Mouse (Mus musculus): Measurements from ENCODE around the gene 5031439G07Rik.
"Not testable (repeated sequence)": the region's sequence is repeated elsewhere in the genome, so short reads cannot be mapped to it uniquely, and the experiment has no call there.

The 5031439G07Rik gene

GRCm38 (mm10) chr15:84953259-84953658 is 35.1 kb downstream of the 5031439G07Rik start:
- DNase-seq (ENCODE audit: low read depth, low spot score): no peak

DNA sequence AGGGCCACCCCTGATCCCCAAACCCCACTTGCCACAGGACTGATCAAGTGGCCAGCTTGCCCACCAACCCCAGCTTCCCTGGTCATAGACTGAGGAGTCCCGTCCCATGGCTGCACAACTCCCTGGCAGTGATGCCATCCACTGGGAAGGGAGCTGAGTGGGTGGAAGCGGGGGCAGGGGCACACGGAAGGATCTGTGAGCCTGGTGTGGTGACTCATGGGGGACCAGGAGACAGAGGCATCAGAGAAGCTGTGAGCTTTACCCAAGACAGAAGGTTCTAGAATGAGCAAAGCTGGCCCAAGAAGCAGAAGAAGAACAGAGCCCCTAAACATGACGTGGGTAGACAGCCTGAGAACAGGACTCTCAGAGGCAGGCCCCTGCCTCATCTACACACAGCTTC is 38.3 kb downstream of the 5031439G07Rik start:
- DNase-seq (ENCODE audit: low read depth, low spot score): no peak

DNA sequence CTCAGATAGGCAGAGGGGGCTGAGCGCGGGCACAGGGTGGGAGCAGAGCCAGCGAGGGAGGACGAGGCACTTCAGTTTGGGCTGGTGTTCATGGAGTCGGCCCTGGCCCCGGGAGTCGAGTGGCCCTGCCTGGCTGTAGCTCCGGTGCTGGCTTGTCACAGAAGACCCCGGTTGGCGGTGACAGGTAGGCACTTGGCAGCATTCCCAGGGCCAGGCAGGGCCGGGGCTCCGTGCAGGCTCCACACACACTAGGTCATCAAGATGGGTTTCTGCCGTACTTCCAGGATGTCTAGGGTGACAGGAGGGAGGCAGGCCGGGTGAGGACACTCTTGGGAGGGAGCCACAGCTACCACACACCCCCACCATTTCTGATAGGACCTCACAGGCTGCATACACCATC is 39.4 kb downstream of the 5031439G07Rik start:
- DNase-seq (ENCODE audit: low read depth, low spot score): no peak

GRCm38 (mm10) chr15:84944319-84944718 is 44.0 kb downstream of the 5031439G07Rik start:
- no peak for DNase-seq (ENCODE audit: low read depth, low spot score)

DNA sequence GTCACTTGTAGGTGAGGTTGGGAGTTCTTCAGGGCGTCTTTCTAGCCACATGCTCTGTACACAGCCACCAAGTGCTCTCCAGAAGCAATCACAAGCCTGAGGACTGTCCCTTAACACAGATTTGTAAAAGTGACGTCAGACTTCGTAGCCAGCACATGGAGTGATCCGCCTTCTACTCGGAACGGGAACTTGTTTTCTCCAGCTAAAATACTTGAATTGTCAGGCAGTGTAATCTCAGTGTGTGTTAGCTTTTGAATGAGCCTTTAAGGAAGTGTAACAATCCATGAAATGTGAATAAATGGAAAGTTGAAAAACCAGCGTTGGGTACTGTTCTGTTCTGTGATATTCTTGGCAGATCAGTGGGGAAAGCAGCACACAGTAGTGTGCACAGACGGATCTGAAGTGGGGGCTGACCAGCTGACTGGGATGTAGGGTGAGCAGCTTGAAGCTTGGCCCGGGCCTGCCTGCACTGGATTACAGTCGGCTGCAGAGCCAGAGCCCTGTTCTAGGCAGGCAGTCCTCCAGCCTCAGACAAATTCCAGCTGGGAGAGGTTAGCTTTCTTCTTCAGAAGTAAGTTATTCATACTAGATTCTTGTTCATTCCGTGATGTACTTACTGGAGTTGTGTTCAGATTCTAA is 45.6 kb downstream of the 5031439G07Rik start:
- no peak for DNase-seq (ENCODE audit: low read depth, low spot score)

DNA sequence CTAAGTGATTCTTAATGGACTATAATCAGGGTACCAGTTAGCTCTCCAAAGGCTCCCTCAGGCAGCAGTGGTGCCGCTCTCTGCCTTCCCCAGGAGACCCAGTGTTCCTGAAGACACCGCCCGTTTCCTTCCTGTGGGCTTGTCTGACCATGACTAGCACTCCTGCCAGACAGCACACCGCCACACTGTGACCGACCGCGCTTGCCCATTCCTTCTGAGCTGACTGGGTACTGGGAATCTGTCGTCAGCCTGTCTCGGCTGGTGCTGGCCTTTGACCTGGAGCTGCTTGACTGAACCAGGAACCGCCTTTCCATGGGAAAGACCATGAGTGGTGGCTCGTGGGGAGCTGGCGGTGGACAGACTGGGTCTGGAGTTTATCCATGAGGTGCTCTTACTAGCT is 48.2 kb downstream of the 5031439G07Rik start:
- no peak for DNase-seq (ENCODE audit: low read depth, low spot score)

GRCm38 (mm10) chr15:84934901-84935300 is 53.5 kb downstream of the 5031439G07Rik start:
- no peak for DNase-seq (ENCODE audit: low read depth, low spot score)

- DNase-seq (ENCODE audit: low read depth, low spot score): no peak
Observed at GRCm38 (mm10) chr15:84932351-84932750, 56.0 kb downstream of the 5031439G07Rik start.

GRCm38 (mm10) chr15:84925495-84926018 is 62.8 kb downstream of the 5031439G07Rik start:
- DNase-seq (ENCODE audit: low read depth, low spot score): no peak

DNA sequence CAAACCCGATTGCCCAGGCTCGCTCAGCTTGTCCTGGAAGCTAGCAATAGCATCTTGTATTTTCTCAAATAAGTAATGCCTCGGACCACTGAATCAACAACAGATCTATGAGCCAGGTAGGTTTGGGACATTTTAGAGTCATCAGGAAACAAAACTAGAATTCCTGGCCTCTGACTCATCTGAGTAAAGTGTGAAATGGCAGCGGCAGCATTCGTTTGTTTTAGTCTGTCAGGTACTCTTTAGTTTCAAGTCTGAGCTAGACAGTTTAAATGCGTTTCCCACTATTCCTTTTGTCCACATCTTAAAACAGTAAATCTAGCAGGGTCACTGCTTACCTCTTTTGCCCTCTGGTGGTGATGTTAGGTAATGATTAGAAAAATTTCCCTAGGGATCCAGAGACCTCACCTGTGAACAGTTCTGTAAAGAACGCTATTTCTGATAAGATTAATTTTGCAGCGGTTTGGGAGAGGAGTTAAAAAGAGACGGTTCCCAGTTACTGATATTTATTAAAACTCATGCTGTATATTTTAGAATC is 63.5 kb downstream of the 5031439G07Rik start:
- peak; percentile 24 for DNase-seq (ENCODE audit: low read depth, low spot score)

- DNase-seq (ENCODE audit: low read depth, low spot score): no peak
Observed at GRCm38 (mm10) chr15:84923508-84924181, 64.7 kb downstream of the 5031439G07Rik start.

- peak; percentile 98 for DNase-seq (ENCODE audit: low read depth, low spot score)
Observed at GRCm38 (mm10) chr15:84922884-84923507, 65.4 kb downstream of the 5031439G07Rik start, which contains the start of gene Nup50. TSS of gene Nup50 (plus strand) at chr15:84923411.

- no peak for DNase-seq (ENCODE audit: low read depth, low spot score)
Observed at GRCm38 (mm10) chr15:84919938-84920337, 68.4 kb downstream of the 5031439G07Rik start, which contains the start of gene Gm29666. TSS of gene Gm29666 (minus strand) at chr15:84920038.

DNA sequence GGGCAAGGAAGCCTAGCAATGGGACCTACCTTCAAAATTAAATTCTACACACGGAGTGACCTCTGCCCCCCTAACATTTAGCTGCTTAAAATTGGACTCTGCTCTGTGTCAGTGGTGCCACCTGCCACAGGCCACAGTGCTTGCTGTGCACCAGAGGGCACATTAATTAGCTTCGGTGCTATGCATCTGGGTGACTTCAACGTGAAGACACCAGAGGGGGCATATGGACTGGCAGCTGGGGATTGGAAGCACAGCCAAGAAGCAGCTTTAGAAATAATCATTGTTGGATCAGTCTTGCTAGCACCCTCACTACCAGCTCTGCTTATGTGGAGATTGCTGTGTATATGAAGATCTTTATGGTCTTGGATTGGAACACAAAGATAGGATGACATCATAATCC is 75.2 kb downstream of the 5031439G07Rik start:
- no peak for DNase-seq (ENCODE audit: low read depth, low spot score)

DNA sequence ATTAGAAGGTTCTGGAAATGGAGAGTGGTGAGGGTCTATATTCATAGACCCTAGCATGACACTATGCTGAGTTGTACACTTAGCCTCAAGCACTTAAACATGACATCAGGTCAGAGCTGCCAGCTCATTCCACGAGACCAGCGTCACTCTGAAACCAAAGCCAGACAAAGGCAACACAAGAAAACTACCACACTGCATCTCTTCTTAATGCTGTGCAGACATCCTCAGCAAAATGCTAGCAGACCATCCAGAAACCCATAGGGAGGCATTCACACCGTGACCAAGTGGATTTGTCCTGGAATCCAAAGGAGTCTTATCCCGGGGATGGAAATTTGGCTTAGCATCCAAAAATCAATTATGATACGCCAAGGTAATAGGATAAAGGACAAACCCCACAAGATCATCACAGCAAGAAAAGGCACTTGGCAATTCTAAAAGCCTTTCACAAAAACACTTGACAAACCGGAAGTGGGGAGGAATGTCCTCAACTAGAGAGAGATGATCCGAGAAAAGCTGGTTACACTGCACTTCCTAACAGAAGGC is 84.4 kb downstream of the 5031439G07Rik start:
- DNase-seq (ENCODE audit: low read depth, low spot score): no peak

DNA sequence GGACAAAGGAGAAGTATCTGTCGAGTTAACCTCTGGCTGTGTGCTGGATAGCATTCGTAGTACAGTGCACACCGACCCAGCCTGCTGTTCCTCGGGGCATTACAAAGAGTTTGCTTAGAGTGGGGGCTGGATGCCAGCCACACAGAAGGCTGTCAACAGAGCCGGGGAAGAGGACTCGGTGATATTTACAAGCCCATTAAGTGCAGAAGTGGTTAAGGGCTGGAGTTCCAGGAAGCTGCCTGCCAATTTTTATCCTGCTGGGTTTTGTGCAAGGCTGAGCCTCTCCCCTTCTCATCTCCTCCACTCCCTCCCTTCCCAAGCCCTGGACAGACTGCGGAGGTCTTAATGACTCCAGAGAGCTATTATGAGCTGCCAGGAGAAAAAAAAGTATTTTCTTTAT is 90.3 kb downstream of the 5031439G07Rik start:
- DNase-seq (ENCODE audit: low read depth, low spot score): no peak

- no peak for DNase-seq (ENCODE audit: low read depth, low spot score)
Observed at GRCm38 (mm10) chr15:84896664-84897063, 91.7 kb downstream of the 5031439G07Rik start.

GRCm38 (mm10) chr15:84896216-84896615 is 92.1 kb downstream of the 5031439G07Rik start:
- not testable (repeated sequence) for DNase-seq (ENCODE audit: low read depth, low spot score)
